Mouse (Mus musculus): ENCODE measurements around the gene Zbtb9.

DNA sequence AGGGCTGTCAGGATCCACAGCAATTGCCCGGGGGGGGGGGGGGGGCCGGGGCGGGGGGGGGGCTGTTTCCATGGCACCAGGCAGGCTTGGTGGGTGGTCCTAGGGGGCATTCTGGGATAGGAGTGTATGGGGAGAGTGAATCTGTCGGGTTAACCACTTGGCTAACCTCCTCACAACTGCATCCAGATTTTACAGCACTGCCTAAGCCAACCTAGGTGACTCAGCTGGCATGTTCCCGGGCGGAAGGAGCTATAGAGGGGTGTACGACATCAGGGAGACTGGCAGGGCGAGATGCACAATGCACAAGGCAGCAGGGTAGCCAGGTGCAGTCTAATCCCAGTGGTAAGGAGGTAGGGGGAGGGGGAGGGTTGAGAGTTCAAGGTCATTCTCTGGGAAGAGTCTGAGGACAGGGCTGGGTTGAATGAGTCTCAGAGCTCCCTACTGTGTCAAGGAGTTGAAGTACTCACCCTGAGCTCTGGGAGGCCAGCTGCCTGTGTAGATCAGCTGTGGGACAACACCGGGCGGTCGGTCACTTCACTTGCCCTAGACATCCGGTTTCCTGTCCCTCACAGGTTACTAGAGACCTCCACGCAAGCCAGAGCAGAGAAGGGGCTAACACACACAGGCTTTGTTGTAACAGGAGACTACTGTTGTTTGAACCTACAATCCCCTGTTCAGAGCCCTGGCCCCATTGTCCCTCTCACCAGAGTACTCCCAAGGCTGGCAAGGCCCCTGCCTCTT is 68.2 kb downstream of the Zbtb9 start:
- TF ChIP-seq POLR2A (IDR thresholded peaks at IDR 0.05; ENCODE audit: borderline replicate concordance, extremely low read depth, low read depth, low read length), result no peak
- no peak for TF ChIP-seq CTCF (IDR thresholded peaks at IDR 0.05; ENCODE audit: insufficient read depth, low read length)
